Mouse (Mus musculus) spleen, postnatal 14 days (tissue): ENCODE results near the gene Hist1h3g.
A peak's percentile ranks its signal among the peaks of the same experiment; 100 is the strongest.

Experiments
- DNase-seq, 2 experiments: peaks; one replicate each; pipeline ENCODE4 v3.0.0; 2021 to 2022; ENCODE audit warnings: low spot score in 2 of 2

Gene Hist1h3g

GRCm38 (mm10) chr13:23576906-23577639, 41.9 kb downstream of the Hist1h3g start:
- no peak for DNase-seq

- no peak for DNase-seq
Measured at GRCm38 (mm10) chr13:23577835-23578234, 42.6 kb downstream of the Hist1h3g start.

GRCm38 (mm10) chr13:23581408-23582218, 46.4 kb downstream of the Hist1h3g start, which contains the start of gene Hist1h4d:
Hist1h4d (plus strand) TSS chr13:23581598.
- DNase-seq, result peak; percentile 89 to 96

DNA sequence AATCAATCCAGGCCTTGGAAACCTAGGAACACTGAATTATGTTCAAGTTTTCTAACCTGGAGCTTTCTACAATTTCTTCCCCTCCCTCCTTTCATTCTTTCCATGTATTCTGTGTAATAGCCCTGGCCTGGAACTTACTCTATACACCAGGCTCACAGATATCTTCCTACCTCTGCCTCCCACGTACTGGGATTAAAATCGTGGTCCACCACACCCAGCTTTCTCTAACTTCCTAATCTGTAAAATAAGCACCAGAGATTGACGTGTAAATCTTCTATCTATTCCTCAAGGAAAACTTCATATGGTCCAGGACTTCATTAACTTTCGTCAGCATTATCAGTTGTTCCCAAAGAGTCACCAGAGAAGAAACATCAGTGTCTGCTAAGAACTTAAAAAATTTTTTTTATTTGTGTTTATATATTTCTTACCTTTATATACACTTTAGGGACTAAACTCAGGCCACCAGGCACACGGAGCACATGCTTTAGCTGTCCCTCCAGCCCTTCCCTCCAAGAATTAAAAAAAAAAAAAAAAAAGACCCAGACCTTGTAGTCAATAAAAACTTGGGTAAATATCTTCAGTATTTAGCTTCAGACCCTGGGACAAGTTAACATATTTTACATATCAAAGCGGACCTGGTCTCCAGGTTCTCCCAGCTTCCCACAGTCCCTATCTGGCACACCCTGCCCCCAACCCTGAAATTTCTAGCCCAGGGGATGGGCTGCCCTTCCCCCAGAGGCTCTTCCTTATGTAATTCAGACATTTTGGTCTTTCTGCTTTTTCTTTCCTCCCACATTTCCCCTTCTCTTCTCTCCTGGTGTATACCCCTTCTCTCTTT, 47.2 kb downstream of the Hist1h3g start:
- no peak for DNase-seq

DNA sequence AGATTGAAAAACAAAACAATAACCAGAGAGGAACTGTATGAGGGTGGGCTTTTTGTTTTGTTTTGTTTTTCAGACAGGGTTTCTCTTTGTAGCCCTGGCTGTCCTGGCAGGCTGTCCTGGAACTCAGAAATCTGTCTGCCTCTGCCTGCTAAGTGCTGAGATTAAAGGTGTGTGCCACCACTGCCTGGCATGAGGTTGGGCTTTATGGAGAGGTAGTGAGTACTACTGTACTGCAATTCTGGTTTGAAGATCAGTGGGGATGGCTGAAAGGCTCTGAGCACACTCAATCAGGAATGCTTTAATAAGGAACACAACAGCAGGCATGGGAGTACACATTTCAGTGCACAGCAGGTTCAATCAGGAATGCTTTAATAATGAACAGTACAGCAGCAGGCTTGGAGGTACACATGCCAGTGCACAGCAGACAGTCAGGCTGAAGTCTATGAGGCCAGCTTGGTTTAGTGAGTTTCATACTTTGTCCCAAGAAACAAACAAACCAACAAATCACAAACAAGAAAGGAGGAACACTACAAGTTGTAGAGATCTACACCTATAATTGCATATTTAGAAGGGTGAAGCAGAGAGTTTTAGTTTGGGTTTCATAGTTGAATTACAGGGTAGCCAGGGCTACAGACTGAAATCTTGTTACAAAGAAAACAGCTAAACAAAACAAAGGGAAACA, 48.3 kb downstream of the Hist1h3g start:
- DNase-seq, result no peak

- DNase-seq, result no peak
Measured at GRCm38 (mm10) chr13:23584331-23584730, 49.1 kb downstream of the Hist1h3g start.

DNA sequence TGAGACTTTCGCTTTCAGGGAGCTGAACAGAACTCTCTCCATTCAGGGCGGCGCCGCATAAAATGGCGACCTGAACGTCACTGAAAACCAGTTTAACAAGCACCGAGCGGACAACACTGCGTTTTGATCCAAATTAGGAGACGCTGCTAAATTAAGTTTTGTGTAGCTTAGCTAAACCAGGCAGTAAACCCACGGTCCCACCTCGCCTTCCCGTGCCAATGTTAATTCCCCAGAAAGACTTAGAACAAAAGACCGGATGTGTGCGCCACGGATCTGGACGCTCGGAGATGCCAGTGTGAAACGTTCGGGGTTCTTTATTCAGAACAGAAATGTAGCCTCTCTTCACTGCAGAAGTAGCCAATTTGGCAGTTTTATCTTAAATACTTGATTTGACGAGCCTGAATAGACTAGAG, 49.8 kb downstream of the Hist1h3g start:
- peak; percentile 61 to 75 for DNase-seq
